Mouse (Mus musculus) liver, adult 2 months (tissue): Measurements from ENCODE around the gene Atp11a. TPM values are rescaled to one million over a fixed set of nuclear protein-coding genes. Genes with fewer than 3 reads are reported as not detected.
A peak's percentile ranks its signal among the peaks of the same experiment; 100 is the strongest.

Experiments
- DNase-seq: peaks from one replicate; pipeline ENCODE4 v3.0.0-alpha.2; 2011; ENCODE audit warnings: low read depth, low spot score; ENCODE audit errors: extremely low read depth
- H3K27ac ChIP-seq: fragments of 200-500 bp; replicated peaks from 2 replicates; pipeline ENCODE4 v1.5.1; 2012; ENCODE audit warnings: low read depth, mild to moderate bottlenecking, control low read depth, inconsistent platforms, low read length; ENCODE audit not compliant: insufficient read depth
- H3K27me3 ChIP-seq: fragments of 200-500 bp; 2 replicates; pipeline ENCODE4 v1.6.1; 2012; ENCODE audit warnings: mild to moderate bottlenecking, moderate library complexity, low read length, inconsistent platforms; ENCODE audit not compliant: control insufficient read depth, insufficient read depth
- H3K36me3 ChIP-seq: fragments of 200-500 bp; 2 replicates; pipeline ENCODE4 v1.6.1; 2012; ENCODE audit warnings: low read length, inconsistent platforms; ENCODE audit not compliant: control insufficient read depth, insufficient read depth
- H3K4me1 ChIP-seq: fragments of 200-500 bp; 2 replicates; pipeline ENCODE4 v1.6.1; 2011; ENCODE audit warnings: low read length; ENCODE audit not compliant: control insufficient read depth, insufficient read depth
- H3K4me3 ChIP-seq: fragments of 200-500 bp; 2 replicates; pipeline ENCODE4 v1.5.1; 2011; ENCODE audit warnings: low read depth, mild to moderate bottlenecking, control low read depth, low read length, moderate library complexity; ENCODE audit not compliant: insufficient read depth
- H3K79me2 ChIP-seq: fragments of 200-500 bp; 2 replicates; pipeline ENCODE4 v1.6.1; 2012; ENCODE audit warnings: inconsistent platforms, mild to moderate bottlenecking, low read length, moderate library complexity; ENCODE audit not compliant: control insufficient read depth, insufficient read depth
- H3K9ac ChIP-seq: fragments of 200-500 bp; 2 replicates; pipeline ENCODE4 v1.6.1; 2012; ENCODE audit warnings: low read depth, mild to moderate bottlenecking, control low read depth, inconsistent platforms, low read length
- CTCF ChIP-seq: fragments of 200-500 bp; IDR thresholded peaks from 2 replicates; pipeline ENCODE4 v1.5.1; 2011; ENCODE audit warnings: low read depth, low read length, control low read depth
- POLR2A ChIP-seq: fragments of 200-500 bp; IDR thresholded peaks from 2 replicates; pipeline ENCODE4 v1.6.1; 2011; ENCODE audit warnings: low read length, control low read depth; ENCODE audit not compliant: insufficient read depth; ENCODE audit errors: extremely low read depth
- WGBS: fragments of 180-500 bp; shearing (Covaris S2); methylation state at CpG from one replicate; pipeline ENCODE4 v1.1.7; 2018; 5-methylcytosine and 5-hydroxymethylcytosine counted together
- polyA plus RNA-seq: library from polyadenylated mRNA; depleted of rRNA; stranded (reverse); fragments of >200 nt; gene quantifications from 2 replicates; pipeline ENCODE4 v1.2.3, GENCODE M21; 2012
- total RNA-seq: library from RNA; depleted of rRNA; stranded (reverse); fragments of >200 nt; gene quantifications from 2 replicates; pipeline ENCODE4 v1.2.3, GENCODE M21; 2014

Gene Atp11a
- total and polyA plus RNA-seq, 2 experiments, result 4.8 to 6.6 TPM

DNA sequence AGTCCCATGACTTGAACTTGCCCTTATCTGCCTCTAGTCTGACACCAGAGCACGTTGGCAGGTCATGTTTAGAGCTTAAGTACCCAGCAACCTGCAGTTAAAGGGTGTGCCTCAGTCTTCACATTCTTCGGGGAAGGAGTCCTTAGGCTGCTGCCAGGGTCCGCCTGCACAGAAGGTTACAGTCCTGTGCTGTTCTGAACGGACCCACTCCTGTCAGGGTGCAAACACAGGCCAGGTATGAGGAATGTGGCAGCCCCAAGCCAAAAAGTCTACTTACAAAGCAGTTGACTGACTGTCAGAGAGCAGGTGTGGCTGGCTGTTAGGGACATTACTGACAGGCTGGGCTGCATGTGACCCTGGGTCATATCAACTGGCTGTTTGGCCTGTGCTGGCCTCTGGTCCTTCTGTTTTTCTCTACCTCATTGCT, 18.1 kb downstream of the Atp11a start:
- no peak for DNase-seq
- 62% methylated on average over 4 of the region's 4 CpGs for WGBS
- Histone ChIP-seq H3K36me3 (no peaks in the 10 kb centered on the region), H3K79me2 (no peaks in the 10 kb centered on the region; the same call in 1 of the 2 replicates), H3K27me3 (no peaks in the 10 kb centered on the region; the same call in 1 of the 2 replicates), H3K4me3 (no peak overlapping the region), H3K4me1 (no peaks in the 10 kb centered on the region), H3K9ac (no peak overlapping the region), H3K27ac (no peak overlapping the region)
- TF ChIP-seq CTCF (no peak), POLR2A (no peak)

DNA sequence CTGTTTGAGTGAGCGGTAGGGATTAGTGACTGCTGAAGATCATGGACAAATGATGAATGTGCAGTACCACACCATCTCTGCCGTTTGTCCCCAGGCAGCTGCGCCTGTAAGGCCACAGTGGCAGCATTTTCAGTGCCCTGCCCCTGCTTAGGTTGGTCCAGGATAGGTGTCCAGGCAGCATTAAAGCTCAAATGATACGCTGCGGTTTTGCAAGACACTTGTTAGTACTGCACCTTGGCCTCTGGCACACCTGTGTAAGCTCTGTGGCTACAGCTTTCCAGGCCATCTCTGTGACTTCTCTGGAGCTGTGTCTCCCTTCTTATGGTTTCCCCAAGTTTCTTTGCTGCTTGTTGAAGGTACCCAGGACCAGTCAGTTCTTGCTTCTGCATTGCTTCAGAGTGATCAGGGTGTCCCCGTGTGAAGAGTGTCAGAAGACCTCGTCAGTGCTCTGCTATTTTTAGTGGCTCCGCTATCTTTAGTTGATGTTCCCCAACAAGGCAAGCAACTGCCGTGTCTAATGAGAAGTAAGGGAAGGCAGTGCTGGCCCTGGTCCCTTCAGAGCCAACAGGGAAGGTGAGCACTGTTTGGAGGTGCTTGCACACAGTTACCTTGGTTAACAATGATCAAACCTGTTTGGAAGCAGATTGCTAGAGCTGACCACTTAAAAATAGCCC, 18.6 kb downstream of the Atp11a start:
- Histone ChIP-seq H3K4me3 (no peak overlapping the region), H3K4me1 (no peaks in the 10 kb centered on the region)
- no peak for TF ChIP-seq CTCF
- no peak for TF ChIP-seq POLR2A

DNA sequence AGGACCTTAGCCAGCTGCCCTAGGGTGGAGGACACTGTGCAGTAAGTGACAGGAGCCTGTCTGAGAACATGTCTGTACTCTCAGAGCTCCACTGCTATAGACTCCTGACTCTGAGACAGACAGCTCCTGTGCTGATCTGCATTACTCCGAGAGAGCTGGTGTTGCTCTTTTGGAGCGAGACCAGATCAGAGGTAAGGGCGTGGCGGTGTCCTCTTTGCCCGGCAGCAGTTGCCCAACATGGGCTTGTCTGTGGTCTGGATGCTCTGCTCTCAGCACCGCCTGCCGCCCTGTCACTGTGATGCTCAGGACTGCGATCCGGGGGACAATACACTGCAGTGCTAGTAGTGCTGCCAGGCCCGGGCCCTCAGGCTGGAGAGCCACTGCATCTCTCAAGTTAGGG, 19.4 kb downstream of the Atp11a start:
- no peak overlapping the region for H3K4me3 ChIP-seq
- WGBS, result 80% methylated on average over 10 of the region's 10 CpGs
- H3K27ac ChIP-seq, result no peak overlapping the region
- DNase-seq, result no peak
- H3K27me3 ChIP-seq, result no peaks in the 10 kb centered on the region; the same call in 1 of the 2 replicates
- no peak overlapping the region for H3K9ac ChIP-seq
- no peaks in the 10 kb centered on the region for H3K4me1 ChIP-seq
- no peaks in the 10 kb centered on the region; the same call in 1 of the 2 replicates for H3K79me2 ChIP-seq
- TF ChIP-seq POLR2A (no peak), CTCF (no peak)
- no peaks in the 10 kb centered on the region for H3K36me3 ChIP-seq

More for the DNA sequence above, 18.6 kb downstream of the Atp11a start:
- Histone ChIP-seq H3K27me3 (no peaks in the 10 kb centered on the region; the same call in 1 of the 2 replicates), H3K79me2 (no peaks in the 10 kb centered on the region; the same call in 1 of the 2 replicates), H3K9ac (no peak overlapping the region), H3K36me3 (no peaks in the 10 kb centered on the region), H3K27ac (no peak overlapping the region)
- 73% methylated on average over 9 of the region's 9 CpGs for WGBS
- peak; percentile 70 for DNase-seq

DNA sequence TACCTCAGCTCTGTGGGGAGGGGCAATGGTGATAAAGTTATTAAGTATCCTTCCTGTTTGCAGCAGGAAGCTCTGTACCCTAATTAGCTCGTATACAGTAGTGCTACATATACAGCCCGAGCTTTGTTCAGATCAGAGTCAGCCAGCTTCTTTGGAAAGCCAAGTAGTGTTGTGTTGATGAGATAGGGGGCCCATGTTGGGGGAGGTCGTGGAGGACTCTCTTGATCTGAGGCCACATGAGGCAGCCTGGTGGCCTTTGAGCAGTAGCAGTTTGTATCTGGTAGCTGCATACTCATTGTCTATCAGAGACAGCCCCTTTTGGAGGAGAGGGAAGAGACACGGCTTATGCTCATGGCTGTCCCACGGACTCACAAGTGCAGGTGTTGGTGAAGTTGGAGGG, 20.4 kb downstream of the Atp11a start:
- no peak for DNase-seq
- Histone ChIP-seq H3K9ac (no peak overlapping the region), H3K79me2 (no peaks in the 10 kb centered on the region; the same call in 1 of the 2 replicates), H3K27me3 (no peaks in the 10 kb centered on the region; the same call in 1 of the 2 replicates), H3K4me3 (no peak overlapping the region), H3K36me3 (no peaks in the 10 kb centered on the region), H3K4me1 (no peaks in the 10 kb centered on the region), H3K27ac (no peak overlapping the region)
- TF ChIP-seq POLR2A (no peak), CTCF (no peak)
- 76% methylated on average over 5 of the region's 5 CpGs for WGBS

DNA sequence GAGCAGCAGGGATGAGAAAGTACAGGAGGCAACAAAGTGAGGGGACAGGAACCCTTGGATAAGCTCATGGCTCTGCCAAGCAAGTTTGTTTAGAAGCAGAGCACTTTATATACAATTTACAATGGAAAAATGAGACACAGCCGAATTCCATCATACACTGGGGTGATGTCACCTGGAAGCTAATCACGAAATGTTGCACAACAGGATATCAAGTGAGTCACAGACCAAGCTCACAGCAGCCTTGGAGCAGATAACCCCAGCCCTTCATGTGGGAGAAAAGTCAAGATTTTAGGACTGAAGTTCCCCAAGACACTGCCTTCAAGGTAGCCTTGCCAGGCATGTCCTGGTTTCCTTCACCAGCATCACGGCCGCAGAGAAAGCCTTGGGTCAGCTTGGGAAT, 22.7 kb downstream of the Atp11a start:
- peak; percentile 22 for DNase-seq
- no peak for TF ChIP-seq CTCF
- TF ChIP-seq POLR2A, result no peak
- H3K79me2 ChIP-seq, result no peaks in the 10 kb centered on the region; the same call in 1 of the 2 replicates
- H3K27me3 ChIP-seq, result no peaks in the 10 kb centered on the region; the same call in 1 of the 2 replicates
- no peaks in the 10 kb centered on the region for H3K4me1 ChIP-seq
- H3K4me3 ChIP-seq, result no peak overlapping the region
- no peak overlapping the region for H3K27ac ChIP-seq
- 66% methylated on average over 4 of the region's 4 CpGs for WGBS
- no peak overlapping the region for H3K9ac ChIP-seq
- H3K36me3 ChIP-seq, result no peaks in the 10 kb centered on the region

DNA sequence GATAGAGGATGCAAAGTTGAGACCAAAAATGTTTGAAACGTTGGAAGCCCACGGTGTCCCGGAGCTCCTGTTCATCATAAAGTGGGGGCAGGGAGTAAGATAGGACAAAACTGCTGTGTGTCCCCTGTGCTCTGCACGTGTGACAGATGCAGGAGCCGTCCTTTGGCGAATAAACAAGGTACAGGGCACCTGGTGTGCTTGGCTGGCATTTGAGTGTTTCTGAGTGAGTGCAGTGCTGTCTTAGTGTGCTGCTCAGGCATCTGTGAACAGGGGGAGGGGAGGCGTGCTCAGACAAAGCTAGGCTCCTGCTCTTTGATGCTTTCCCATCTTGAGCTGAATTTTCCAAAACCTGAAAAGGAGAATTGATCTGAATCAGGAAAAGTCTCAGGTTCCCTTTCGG, 28.7 kb downstream of the Atp11a start:
- TF ChIP-seq CTCF (no peak), POLR2A (no peak)
- Histone ChIP-seq H3K27ac (no peak overlapping the region), H3K79me2 (no peaks in the 10 kb centered on the region), H3K36me3 (no peaks in the 10 kb centered on the region), H3K9ac (no peak overlapping the region), H3K27me3 (no peaks in the 10 kb centered on the region), H3K4me1 (0 out of 2 replicates have a peak, but pooled peaks cover 1% of the 10 kb centered on the region), H3K4me3 (no peak overlapping the region)
- no peak for DNase-seq
- 59% methylated on average over 8 of the region's 8 CpGs for WGBS
